Mouse (Mus musculus) olfactory bulb, adult 2 months (tissue): ENCODE results near the gene Cfap57. TPM values are rescaled to one million over a fixed set of nuclear protein-coding genes. Genes with fewer than 3 reads are reported as not detected.

ENCODE experiments used
- H3K27ac ChIP-seq: fragments of 200-500 bp; 2 replicates; pipeline ENCODE4 v1.5.1; 2012; ENCODE audit warnings: low read depth, low read length; ENCODE audit not compliant: insufficient read depth
- H3K4me1 ChIP-seq: fragments of 200-500 bp; 2 replicates; pipeline ENCODE4 v1.6.1; 2012; ENCODE audit warnings: low read length; ENCODE audit not compliant: control insufficient read depth, insufficient read depth
- H3K4me3 ChIP-seq: fragments of 200-500 bp; 2 replicates; pipeline ENCODE4 v1.5.1; 2012; ENCODE audit warnings: mild to moderate bottlenecking, low read depth, low read length, moderate library complexity; ENCODE audit not compliant: insufficient read depth
- CTCF ChIP-seq: fragments of 200-500 bp; IDR thresholded peaks from 2 replicates; pipeline ENCODE4 v1.5.1; 2012; ENCODE audit warnings: low read depth, mild to moderate bottlenecking, low read length, moderate library complexity; ENCODE audit not compliant: insufficient read depth
- POLR2A ChIP-seq: fragments of 200-500 bp; IDR thresholded peaks from 2 replicates; pipeline ENCODE4 v1.6.1; 2012; ENCODE audit warnings: mild to moderate bottlenecking, low read depth, low read length, moderate library complexity; ENCODE audit not compliant: insufficient read depth
- WGBS: fragments of 180-500 bp; shearing (Covaris S2); methylation state at CpG from one replicate; pipeline ENCODE4 v1.1.7; 2018; 5-methylcytosine and 5-hydroxymethylcytosine counted together
- polyA plus RNA-seq: library from polyadenylated mRNA; stranded (reverse); fragments of >200 nt; gene quantifications from 2 replicates; pipeline ENCODE4 v1.2.4, GENCODE M21; 2012; ENCODE audit warnings: low replicate concordance; ENCODE audit not compliant: missing spikeins, insufficient read depth, insufficient read length

Gene Cfap57
- polyA plus RNA-seq: not detected in 2 replicates

DNA sequence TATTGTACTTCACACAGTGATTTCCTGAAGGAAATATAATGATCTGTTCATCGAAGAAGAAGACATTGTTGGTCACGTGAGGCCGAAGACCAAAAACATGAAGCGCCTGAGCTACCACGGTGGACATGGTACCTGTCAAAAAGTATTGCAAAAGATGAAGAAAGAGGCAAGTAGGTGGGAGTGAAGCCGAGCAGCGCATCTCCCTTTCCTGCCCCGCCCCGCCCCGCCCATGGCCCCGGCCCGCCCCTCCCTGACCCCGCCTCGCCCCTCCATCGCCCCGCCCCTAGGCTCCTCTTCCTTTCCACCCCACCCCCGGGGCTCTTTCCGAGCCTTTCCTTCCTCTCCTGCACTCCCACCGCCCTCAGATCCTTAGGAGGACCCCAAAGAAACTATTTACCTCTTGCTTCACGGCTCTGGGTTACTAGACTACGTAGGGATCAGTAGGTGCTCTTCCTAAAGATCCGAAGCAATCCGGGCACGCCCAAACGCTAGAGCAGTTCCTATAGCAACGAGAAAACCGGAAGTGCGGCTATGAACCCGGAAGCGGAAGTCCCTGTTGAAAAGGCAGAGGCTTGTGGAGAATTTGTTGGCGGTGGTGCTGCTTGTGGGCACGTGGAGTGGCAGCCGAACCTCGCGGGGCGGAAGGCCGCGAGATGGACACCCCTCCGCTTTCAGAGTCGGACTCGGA, at the start of gene Cfap57, which contains the start of gene Ebna1bp2:
Gene Cfap57, minus strand, starts transcription at position 499 of the 688 bp plus-strand sequence.
Gene Ebna1bp2, plus strand, starts transcription at position 521 of the 688 bp plus-strand sequence.
- WGBS: 1% methylated on average over 39 of the region's 41 CpGs
- no peak within 1 kb of the TSS for H3K27ac ChIP-seq
- peak within 1 kb of the TSS; percentile 83 for H3K4me3 ChIP-seq
- TF ChIP-seq CTCF: no peak
- peak; percentile 31; the same call in 1 of the 2 replicates for TF ChIP-seq POLR2A
- peaks cover 6% of the 10 kb centered on the region for H3K4me1 ChIP-seq

DNA sequence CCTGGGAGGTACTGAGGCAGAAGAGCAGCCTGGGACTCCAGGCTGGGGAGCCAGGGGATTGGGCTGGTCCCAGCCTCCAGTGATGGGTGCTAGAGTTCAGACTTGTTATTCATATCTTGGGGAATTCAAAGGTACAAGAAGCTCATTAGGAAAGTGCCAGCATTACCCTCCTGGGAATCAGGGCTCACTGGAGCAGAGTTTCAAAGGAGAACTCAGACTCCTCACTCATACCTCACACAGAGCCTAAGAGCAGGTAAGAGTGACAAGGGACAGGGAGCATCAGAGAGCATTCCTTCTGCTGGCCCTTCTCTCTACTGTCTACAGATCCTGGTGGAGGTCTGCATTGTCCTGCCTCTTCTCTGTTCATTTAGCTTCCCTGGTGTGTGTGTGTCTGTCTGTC, 38.1 kb upstream of the Cfap57 start, which contains the start of gene Olfr62:
Gene Olfr62, plus strand, starts transcription at position 301 of the 400 bp plus-strand sequence.
- Histone ChIP-seq H3K27ac (no peak within 1 kb of the TSS), H3K4me3 (no peak within 1 kb of the TSS), H3K4me1 (no peaks in the 10 kb centered on the region)
- TF ChIP-seq POLR2A (no peak), CTCF (no peak)

DNA sequence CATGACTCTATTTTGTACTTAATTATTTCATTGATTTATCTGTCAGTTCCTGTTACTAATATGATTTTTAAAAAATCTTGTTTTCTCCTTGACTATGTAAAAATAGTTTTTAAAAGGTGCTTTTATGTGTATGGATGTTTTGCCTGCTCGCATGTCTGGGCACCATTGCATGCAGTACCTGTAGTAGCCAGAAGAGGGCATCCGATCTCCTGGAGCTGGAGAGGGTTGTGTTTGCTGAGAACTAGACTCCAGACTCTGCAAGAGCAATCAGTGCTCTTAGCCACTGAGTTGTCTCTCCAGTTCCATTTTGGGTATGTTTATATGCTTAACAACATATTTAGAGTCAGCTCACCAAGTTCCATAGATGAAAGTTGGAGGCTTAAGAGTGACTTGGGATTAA, 24.7 kb upstream of the Cfap57 start:
- H3K4me3 ChIP-seq: no peak overlapping the region
- peaks cover 5% of the 10 kb centered on the region; the same call in 1 of the 2 replicates for H3K4me1 ChIP-seq
- 10% methylated on average over 2 of the region's 2 CpGs for WGBS
- no peak overlapping the region for H3K27ac ChIP-seq
- TF ChIP-seq CTCF (no peak), POLR2A (no peak)

DNA sequence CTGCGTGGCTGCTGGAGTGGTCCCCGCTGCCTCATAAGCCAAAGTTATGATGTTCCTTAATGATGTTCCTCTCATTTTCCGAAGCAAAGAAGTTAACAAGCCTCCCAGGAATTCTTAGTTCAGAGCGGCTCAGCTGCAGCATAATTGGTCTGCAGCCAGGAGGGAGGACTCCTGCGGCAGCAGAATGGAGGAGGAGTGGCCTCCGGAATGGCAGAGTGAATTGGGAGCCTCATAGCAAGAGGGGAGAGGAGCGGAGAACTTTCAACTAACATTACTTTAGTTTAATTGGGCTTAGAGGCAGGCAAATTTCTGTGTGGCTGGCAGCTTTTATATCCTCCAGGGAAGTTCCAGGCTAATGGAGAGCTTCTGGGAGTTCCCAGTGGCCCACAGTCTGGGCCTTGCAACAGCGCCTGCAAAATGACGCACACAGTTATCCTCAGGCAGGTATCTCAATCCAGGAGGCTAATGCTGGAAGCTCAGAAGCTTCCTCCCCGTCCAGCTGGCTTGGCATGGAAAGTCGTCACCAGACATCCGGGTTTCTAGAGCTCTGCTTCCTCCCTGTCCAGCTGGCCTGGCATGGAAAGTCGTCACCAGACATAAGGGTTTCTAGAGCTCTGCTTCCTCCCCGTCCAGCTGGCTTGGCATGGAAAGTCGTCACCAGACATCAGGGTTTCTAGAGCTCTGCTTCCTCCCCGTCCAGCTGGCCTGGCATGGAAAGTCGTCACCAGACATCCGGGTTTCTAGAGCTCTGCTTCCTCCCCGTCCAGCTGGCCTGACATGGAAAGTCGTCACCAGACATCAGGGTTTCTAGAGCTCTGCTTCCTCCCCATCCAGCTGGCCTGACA, 22.0 kb upstream of the Cfap57 start:
- Histone ChIP-seq H3K4me1 (peaks cover 5% of the 10 kb centered on the region; the same call in 1 of the 2 replicates), H3K4me3 (no peak overlapping the region), H3K27ac (no peak overlapping the region)
- TF ChIP-seq POLR2A: no peak
- no peak for TF ChIP-seq CTCF
- 18% methylated on average over 20 of the region's 20 CpGs for whole genome bisulfite sequencing

DNA sequence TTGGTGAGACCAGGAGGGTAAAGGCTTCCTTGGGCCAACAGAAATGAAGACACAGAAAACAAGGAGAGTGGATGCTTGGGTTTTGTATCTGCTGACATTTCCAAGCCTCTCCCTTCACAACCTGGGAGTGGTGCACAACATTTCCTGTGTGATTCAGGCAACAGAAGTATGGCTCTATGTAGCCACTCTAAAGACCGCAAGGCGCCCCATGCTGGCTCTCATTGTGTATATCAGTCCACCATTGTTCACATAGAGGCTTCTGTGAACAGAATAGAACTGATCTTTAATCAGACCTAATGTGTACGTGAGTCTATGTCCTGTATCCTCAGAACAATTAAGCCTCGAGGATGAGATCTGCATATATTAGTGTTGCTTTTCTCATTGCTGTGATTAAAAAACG, 9.7 kb upstream of the Cfap57 start:
- H3K4me3 ChIP-seq: no peak overlapping the region

DNA sequence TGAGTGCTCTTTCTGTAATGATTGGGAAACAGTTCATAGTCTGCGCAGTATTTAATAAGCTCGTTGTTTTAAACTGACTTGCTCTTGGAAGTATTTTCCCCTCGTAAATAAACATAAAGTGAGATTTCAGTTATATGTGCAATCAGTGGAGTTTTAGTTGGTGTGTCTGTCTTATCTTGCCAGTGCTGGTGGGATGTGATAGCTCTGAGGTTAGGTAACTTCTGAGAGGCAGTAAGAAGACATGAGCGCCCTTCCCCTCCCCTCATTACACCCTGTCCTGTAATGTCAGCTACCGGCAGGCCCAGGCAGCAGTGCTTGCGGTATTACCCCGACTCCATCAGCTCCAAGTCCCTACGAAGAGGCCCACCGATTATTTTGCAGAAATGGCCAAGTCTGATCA, 1.2 kb upstream of the Cfap57 start:
- Histone ChIP-seq H3K4me3 (no peak overlapping the region), H3K4me1 (peaks cover 6% of the 10 kb centered on the region), H3K27ac (no peak overlapping the region)
- TF ChIP-seq CTCF (no peak), POLR2A (no peak)
- 92% methylated on average over 9 of the region's 9 CpGs for WGBS

More for the DNA sequence above, 9.7 kb upstream of the Cfap57 start:
- 61% methylated on average over 5 of the region's 5 CpGs for WGBS
- Histone ChIP-seq H3K27ac (no peak overlapping the region), H3K4me1 (no peaks in the 10 kb centered on the region)
- no peak for TF ChIP-seq CTCF
- TF ChIP-seq POLR2A: no peak

DNA sequence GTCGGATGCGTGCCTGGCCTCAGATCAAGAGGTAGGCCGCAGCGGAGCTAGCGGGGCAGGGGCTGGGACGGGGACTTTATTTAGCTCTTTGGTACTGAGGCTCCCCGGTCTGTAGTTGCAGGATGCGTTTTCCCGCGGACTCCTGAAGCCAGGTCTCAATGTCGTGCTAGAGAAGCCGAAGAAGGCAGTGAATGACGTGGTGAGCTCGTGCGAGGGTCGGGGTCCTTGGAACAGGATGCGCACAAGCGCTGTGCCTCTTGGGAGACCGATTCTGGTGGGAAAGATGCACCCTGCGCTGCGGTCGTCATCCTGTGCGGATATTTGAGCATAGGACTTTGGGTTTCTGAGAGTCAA, 367 bp upstream of the Cfap57 start:
- under 1% methylated on average over 23 of the region's 23 CpGs for WGBS
- peak overlapping the region; percentile 83 for H3K4me3 ChIP-seq
- no peak overlapping the region for H3K27ac ChIP-seq
- H3K4me1 ChIP-seq: peaks cover 6% of the 10 kb centered on the region
- no peak for TF ChIP-seq CTCF
- no peak for TF ChIP-seq POLR2A

DNA sequence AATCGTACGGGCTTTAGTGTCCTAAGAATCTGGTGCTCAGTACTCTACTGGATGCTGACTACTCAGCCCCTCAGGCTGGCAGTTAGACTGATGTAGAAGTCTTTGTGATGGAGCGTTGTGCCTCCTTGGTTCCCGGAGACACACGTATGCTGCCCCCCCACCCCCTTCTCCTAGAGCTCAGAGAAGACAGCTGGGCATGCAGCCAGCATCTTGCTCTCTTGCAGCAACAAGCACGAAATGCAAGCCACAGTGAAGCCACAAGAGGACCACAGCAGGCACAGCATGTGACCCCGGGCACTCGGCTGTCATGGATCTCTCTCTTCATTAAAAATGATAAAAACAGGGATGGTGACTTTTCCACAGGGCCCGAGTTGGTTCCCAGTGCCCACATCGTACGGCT, 5.2 kb downstream of the Cfap57 start:
- H3K27ac ChIP-seq: no peak overlapping the region
- H3K4me1 ChIP-seq: no peaks in the 10 kb centered on the region
- 62% methylated on average over 11 of the region's 11 CpGs for WGBS
- no peak for TF ChIP-seq CTCF
- TF ChIP-seq POLR2A: no peak
- no peak overlapping the region for H3K4me3 ChIP-seq

DNA sequence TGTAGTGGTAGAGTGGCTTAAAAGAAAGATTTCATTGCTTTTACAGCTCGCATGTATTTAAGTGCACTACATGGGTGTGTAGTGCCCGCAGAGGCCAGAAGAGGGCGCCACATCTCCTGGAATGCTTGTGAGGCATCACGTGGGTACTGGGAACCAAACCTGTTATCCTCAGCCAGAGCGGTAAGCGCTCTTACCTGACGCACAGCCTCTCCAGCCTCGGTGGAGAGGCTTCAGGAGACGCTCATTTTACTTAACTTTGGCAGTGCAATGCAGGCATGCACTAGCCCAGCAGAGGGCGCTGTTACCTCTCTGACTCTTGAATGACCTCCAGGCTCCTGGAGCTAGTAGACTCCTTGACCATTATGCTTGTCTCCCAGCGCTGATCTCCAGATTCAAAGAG, 8.0 kb downstream of the Cfap57 start:
- Histone ChIP-seq H3K27ac (no peak overlapping the region), H3K4me3 (no peak overlapping the region), H3K4me1 (no peaks in the 10 kb centered on the region)
- WGBS: 22% methylated on average over 11 of the region's 11 CpGs
- TF ChIP-seq POLR2A: no peak
- TF ChIP-seq CTCF: peak; percentile 31; the same call in 1 of the 2 replicates
